Mouse (Mus musculus) kidney, postnatal 4 days (tissue): ENCODE results near the gene Trim58.

ENCODE experiments used
- DNase-seq, 2 experiments: peaks; one replicate each; pipeline ENCODE4 v3.0.0; 2021; ENCODE audit warnings: mixed read lengths in 2 of 2

Trim58 gene

DNA sequence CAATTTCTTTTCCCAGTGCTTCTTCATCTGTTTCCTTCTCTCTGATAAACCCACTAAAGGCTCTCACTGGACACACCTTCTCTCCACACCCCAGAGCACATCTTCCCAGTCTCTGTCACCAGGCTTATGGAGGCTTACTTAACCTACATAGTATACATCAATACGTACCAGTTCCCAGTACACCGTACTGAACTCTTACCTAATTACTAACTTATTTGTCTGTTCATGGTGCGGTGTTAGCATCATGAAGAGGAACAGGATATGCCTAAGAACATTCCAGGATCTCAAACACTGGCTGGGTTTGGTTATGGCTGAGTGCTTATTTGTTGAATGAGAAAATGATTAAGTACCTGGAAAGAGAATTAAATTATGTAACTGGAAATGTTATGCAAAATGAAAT is 14.9 kb downstream of the Trim58 start:
- no peak for DNase-seq

DNA sequence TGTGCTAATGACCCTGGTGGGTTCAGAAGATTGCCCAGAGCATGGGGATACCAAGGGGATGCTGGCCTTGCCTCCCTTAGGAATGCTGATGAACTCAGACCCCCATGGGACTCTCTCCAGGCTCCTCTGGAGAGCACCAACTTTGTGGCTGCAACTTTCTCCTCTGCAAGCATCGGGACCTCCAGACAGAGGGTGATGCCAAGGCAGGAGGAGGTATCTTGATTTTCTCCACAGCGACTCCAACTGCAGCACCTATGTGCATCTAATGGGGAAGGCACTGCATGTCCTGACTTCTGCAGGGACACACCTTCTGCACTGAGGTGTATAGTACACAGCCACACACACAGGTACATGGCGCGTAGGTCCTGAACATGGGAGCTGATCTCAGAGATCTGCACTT is 18.3 kb downstream of the Trim58 start, which contains the start of gene Olfr322:
Olfr322 (plus strand) TSS at position 187 of the 400 bp plus-strand sequence.
- DNase-seq = no peak

DNA sequence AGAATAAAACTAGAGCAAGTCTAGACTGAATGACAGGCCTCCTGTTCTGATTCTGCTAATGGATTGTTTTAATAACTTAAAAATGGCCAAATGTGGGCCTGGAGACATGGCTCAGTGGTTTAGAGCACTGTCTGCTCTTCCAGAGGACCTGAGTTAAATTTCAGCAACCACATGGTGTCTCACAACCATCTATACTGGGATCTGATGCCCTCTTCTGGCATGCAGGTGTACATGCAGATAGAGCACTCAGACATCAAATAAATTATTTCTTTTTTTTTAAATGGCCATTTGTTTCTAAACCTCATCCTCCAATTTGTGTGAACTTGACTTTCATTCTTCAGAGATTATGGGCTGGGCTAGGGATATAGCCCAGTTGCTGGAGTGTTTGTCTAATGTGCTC is 29.0 kb downstream of the Trim58 start:
- DNase-seq = no peak

DNA sequence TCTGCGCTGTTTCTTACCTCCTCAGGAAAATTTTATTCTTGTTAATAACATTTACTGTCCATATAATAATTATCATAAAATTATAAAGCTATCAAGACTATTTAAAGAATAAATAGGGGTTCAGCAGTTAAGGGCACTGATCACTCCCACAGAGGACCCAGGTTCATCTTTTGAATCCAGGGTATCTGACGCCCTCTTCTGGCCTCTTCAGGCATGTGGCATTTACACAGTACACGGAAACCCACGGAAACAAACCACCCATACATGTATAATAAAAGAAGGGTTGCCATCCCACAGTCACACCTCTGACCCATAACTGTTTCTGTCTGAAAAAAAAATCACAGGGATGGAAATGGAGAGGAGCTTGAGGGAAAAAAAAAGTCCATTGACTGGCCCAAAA is 31.6 kb downstream of the Trim58 start:
- no peak for DNase-seq

DNA sequence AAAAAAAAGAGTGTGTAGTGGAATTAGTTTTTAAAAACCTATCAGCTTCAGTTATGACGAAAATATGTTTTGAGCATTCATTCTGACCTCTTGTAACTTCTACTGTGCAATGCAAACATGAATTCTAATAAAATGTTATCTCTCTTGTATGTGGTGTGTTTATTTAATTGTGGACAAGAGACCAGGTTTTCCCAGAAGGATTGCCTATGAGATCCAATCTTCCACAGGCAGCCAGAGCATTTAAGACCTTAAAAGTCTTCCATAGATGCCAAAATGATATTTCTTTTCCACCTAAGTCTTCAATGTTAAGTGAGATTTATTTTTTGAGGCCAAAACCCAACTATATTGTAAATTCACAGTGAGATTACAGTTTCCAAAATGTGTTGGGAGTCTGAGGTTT is 40.5 kb downstream of the Trim58 start, which contains the start of gene Olfr320:
Olfr320 (plus strand) TSS at position 301 of the 400 bp plus-strand sequence.
- no peak for DNase-seq

DNA sequence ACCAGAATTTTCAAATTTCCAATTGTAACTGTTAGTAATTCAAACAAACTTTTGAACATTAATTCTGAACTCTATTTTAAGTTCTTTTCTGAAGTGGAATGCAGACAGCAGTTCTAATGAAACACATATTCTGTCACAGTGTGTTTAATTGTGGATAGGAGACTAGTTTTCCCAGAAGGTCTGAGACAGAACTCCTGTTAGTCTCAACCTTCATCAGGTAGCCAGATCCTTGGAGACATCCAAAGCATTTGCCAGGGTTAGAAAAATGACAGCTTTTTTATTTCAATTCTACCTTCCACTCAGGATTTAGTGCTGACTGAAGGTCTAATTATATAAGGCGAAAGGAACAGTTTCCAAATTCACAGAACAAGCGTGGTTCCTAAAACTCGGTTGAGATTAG is 58.6 kb downstream of the Trim58 start, which contains the start of gene Olfr319:
Olfr319 (plus strand) TSS at position 301 of the 400 bp plus-strand sequence.
- DNase-seq = no peak
